Mouse (Mus musculus) G1E (cell line): ENCODE results near the gene Timm17b.

Source experiments
- CTCF ChIP-seq: IDR thresholded peaks from 2 replicates; pipeline ENCODE4 v1.5.1; 2012; ENCODE audit warnings: low read depth, low read length, inconsistent platforms, mixed read lengths
- GATA1 ChIP-seq: IDR thresholded peaks from 2 replicates; pipeline ENCODE4 v1.6.1; 2012; ENCODE audit warnings: borderline replicate concordance, low read length, inconsistent platforms, mixed read lengths
- GATA2 ChIP-seq: IDR thresholded peaks from 2 replicates; pipeline ENCODE4 v1.6.1; 2012; ENCODE audit warnings: low read depth, low read length, inconsistent platforms, borderline replicate concordance
- POLR2AphosphoS5 ChIP-seq: IDR thresholded peaks from 2 replicates; pipeline ENCODE4 v1.6.1; 2012; ENCODE audit warnings: low read depth, low read length, inconsistent platforms; ENCODE audit not compliant: insufficient replicate concordance
- TAL1 ChIP-seq: conservative IDR thresholded peaks from 2 replicates; pipeline ENCODE4 v1.6.1; 2012; ENCODE audit warnings: low read depth, low read length, inconsistent platforms, mixed read lengths

DNA sequence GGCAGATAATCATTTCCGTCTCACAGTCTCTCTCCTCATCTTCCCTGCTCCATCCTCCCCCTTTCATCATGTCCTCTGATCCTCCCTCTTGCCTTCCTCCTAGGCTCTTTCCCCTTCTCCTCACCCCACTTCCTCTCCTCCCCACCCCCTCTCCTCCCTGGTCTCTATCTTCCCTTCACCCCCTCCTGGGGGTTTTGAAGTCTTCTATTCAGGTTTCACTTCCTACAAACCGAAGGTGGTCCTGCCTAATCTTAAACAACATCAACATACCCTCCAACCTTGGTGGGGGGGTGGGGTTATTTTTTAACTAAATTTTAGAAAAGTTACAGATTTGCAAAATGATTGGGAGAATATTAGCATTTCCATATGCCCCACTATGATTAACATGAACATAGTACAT lies 30.7 kb upstream of the Timm17b start:
- TF ChIP-seq GATA2 (no peak), GATA1 (no peak), CTCF (no peak), POLR2AphosphoS5 (no peak), TAL1 (no peak)
